Mouse (Mus musculus): Measurements from ENCODE around the gene F8. TPM values are rescaled to one million over a fixed set of nuclear protein-coding genes. Genes with fewer than 3 reads are reported as not detected.

The F8 gene
- total RNA-seq (2012; rRNA removed) (1.6 and 2.8 TPM in 2 replicates), total RNA-seq (2014; rRNA removed) (2.6 and 4.1 TPM in 2 replicates), polyA plus RNA-seq (2012; ENCODE audit: insufficient read length, low read depth) (0.76 and 1.2 TPM in 2 replicates)

GRCm38 (mm10) chrX:75382195-75382771, at the start of gene F8, which contains the start of gene Fundc2:
Gene F8 (minus strand): TSS chrX:75382615.
Gene Fundc2 (plus strand): TSS chrX:75382399.
- in situ Hi-C loops (cut with MboI; ENCODE audit: low pct_ligation_motif_present, low pct_unique_long_range_greater_than_20kb, low sequenced_read_pairs): no loop called here
- peak within 1 kb of the TSS; percentile 82 for H3K27ac ChIP-seq (ENCODE audit: insufficient read depth, low read depth)

GRCm38 (mm10) chrX:75415936-75416785, 33.7 kb upstream of the F8 start, which contains the start of the genes Cmc4, Mtcp1 and Brcc3:
Gene Cmc4 (minus strand): TSS chrX:75416584.
Gene Mtcp1 (minus strand): TSS chrX:75416588.
Gene Brcc3 (plus strand): TSS chrX:75416628.
- in situ Hi-C loops (cut with MboI; ENCODE audit: low pct_ligation_motif_present, low pct_unique_long_range_greater_than_20kb, low sequenced_read_pairs): no loop called here
- H3K4me3 ChIP-seq (replicated peaks in 1 of 3; ENCODE audit: low read depth in 2 of 3, low read length in 2 of 3, poor library complexity in 1 of 3): peak within 1 kb of the TSS; percentile 59 to 85 (median 82)
- H3K9ac ChIP-seq (ENCODE audit: insufficient read depth, low read depth): peak within 1 kb of the TSS; percentile 96
- H3K27ac ChIP-seq (ENCODE audit: insufficient read depth, low read depth): peak within 1 kb of the TSS; percentile 86
- peaks cover 0 to 5% of the 10 kb centered on the region in 2 experiments for H3K36me3 ChIP-seq (replicated peaks in 1 of 2; ENCODE audit: control insufficient read depth in 1 of 2, insufficient read depth in 1 of 2, low read length in 1 of 2)
- no peaks in the 10 kb centered on the region for H3K27me3 ChIP-seq (replicated peaks)
- peaks cover 0 to 5% of the 10 kb centered on the region in 2 experiments; a peak in 2 of 4 replicates for H3K4me1 ChIP-seq (ENCODE audit: control insufficient read depth in 1 of 2, insufficient read depth in 2 of 2)
- dilution Hi-C loops (cut with MboI; ENCODE audit: extremely low pct_ligation_motif_present, extremely low pct_unique_long_range_greater_than_20kb, low sequenced_read_pairs): no loop called here
- DNase-seq (ENCODE audit: extremely low read depth): peak; percentile 86
- peaks cover 4% of the 10 kb centered on the region for H3K79me2 ChIP-seq (replicated peaks; ENCODE audit: control insufficient read depth, extremely low read depth, insufficient read depth, poor library complexity, severe bottlenecking)
- peak within 1 kb of the TSS; percentile 61; the same call in 1 of the 2 replicates for H3K4me2 ChIP-seq (ENCODE audit: insufficient read depth, low read depth, poor library complexity, severe bottlenecking)
- no peaks in the 10 kb centered on the region for H3K9me3 ChIP-seq (replicated peaks; ENCODE audit: low read length)
- TF ChIP-seq RCOR1 (conservative IDR thresholded peaks at IDR 0.05; ENCODE audit: low read depth, low read length) (no peak), UBTF (IDR thresholded peaks at IDR 0.05; ENCODE audit: low read depth, low read length) (0 out of 2 replicates have a peak, but pooled peaks have one; percentile 35), ZC3H11A (IDR thresholded peaks at IDR 0.05; ENCODE audit: low read depth, low read length) (no peak), SMC3 (IDR thresholded peaks at IDR 0.05; ENCODE audit: low read depth, low read length) (no peak), MYC (IDR thresholded peaks at IDR 0.05; ENCODE audit: low read depth, low read length) (no peak), CHD1 (IDR thresholded peaks at IDR 0.05; ENCODE audit: low read depth, low read length) (no peak; the same call in 1 of the 2 replicates), ELF1 (IDR thresholded peaks at IDR 0.05; ENCODE audit: low read depth, low read length) (no peak), ZKSCAN1 (IDR thresholded peaks at IDR 0.05; ENCODE audit: borderline replicate concordance, low read depth, low read length) (no peak), MAFK (IDR thresholded peaks at IDR 0.05; ENCODE audit: insufficient replicate concordance, low read length) (no peak), JUND (conservative IDR thresholded peaks at IDR 0.05; ENCODE audit: low read depth, low read length) (no peak), MAX (IDR thresholded peaks at IDR 0.05; ENCODE audit: low read length) (no peak), HCFC1 (IDR thresholded peaks at IDR 0.05; ENCODE audit: low read depth, low read length) (peak; percentile 58), NELFE (IDR thresholded peaks at IDR 0.05; ENCODE audit: low read depth, low read length) (peak; percentile 72), POLR2AphosphoS2 (IDR thresholded peaks at IDR 0.05; ENCODE audit: low read depth, low read length) (no peak), ZMIZ1 (IDR thresholded peaks at IDR 0.05; ENCODE audit: low read depth, low read length) (peak; percentile 64), IRF4 (IDR thresholded peaks at IDR 0.05; ENCODE audit: low read depth, low read length) (no peak)

More at GRCm38 (mm10) chrX:75382195-75382771, at the start of gene F8, which contains the start of gene Fundc2:
- Histone ChIP-seq H3K36me3 (replicated peaks in 1 of 2; ENCODE audit: control insufficient read depth in 1 of 2, insufficient read depth in 1 of 2, low read length in 1 of 2) (no peaks in the 10 kb centered on the region), H3K9me3 (replicated peaks; ENCODE audit: low read length) (no peaks in the 10 kb centered on the region), H3K4me2 (ENCODE audit: insufficient read depth, low read depth, poor library complexity, severe bottlenecking) (peak within 1 kb of the TSS; percentile 2; the same call in 1 of the 2 replicates), H3K27me3 (replicated peaks) (no peaks in the 10 kb centered on the region), H3K4me3 (replicated peaks in 1 of 3; ENCODE audit: low read depth in 2 of 3, low read length in 2 of 3, poor library complexity in 1 of 3) (peak within 1 kb of the TSS; percentile 58 to 68 (median 64)), H3K4me1 (ENCODE audit: control insufficient read depth in 1 of 2, insufficient read depth in 2 of 2) (no peaks in the 10 kb centered on the region), H3K9ac (ENCODE audit: insufficient read depth, low read depth) (peak within 1 kb of the TSS; percentile 78), H3K79me2 (replicated peaks; ENCODE audit: control insufficient read depth, extremely low read depth, insufficient read depth, poor library complexity, severe bottlenecking) (no peaks in the 10 kb centered on the region; the same call in 1 of the 2 replicates)
- peak; percentile 84 for DNase-seq (ENCODE audit: extremely low read depth)
- dilution Hi-C loops (cut with MboI; ENCODE audit: extremely low pct_ligation_motif_present, extremely low pct_unique_long_range_greater_than_20kb, low sequenced_read_pairs): no loop called here
- TF ChIP-seq NRF1 (IDR thresholded peaks at IDR 0.05; ENCODE audit: low read depth, low read length): peak; percentile 54; the same call in 1 of the 2 replicates
- TF ChIP-seq PAX5 (IDR thresholded peaks at IDR 0.05; ENCODE audit: low read length): no peak
- TF ChIP-seq TBP (conservative IDR thresholded peaks at IDR 0.05; ENCODE audit: low read depth, low read length): peak; percentile 72
- no peak for TF ChIP-seq MAFK (IDR thresholded peaks at IDR 0.05; ENCODE audit: insufficient replicate concordance, low read length)
- TF ChIP-seq RAD21 (IDR thresholded peaks at IDR 0.05; ENCODE audit: low read depth, low read length): no peak
- no peak for TF ChIP-seq CHD1 (IDR thresholded peaks at IDR 0.05; ENCODE audit: low read depth, low read length)
- TF ChIP-seq MAX (IDR thresholded peaks at IDR 0.05; ENCODE audit: low read length): 0 out of 2 replicates have a peak, but pooled peaks have one; percentile 42
- no peak; the same call in 1 of the 2 replicates for TF ChIP-seq MXI1 (IDR thresholded peaks at IDR 0.05; ENCODE audit: low read depth, low read length)
- TF ChIP-seq EP300 (IDR thresholded peaks at IDR 0.05; ENCODE audit: low read length): peak; percentile 26; the same call in 1 of the 2 replicates
- no peak for TF ChIP-seq E2F4 (IDR thresholded peaks at IDR 0.05; ENCODE audit: insufficient replicate concordance, low read depth, low read length)
- TF ChIP-seq ZMIZ1 (IDR thresholded peaks at IDR 0.05; ENCODE audit: low read depth, low read length): no peak
- TF ChIP-seq IRF4 (IDR thresholded peaks at IDR 0.05; ENCODE audit: low read depth, low read length): peak; percentile 38; the same call in 1 of the 2 replicates
- TF ChIP-seq KAT2A (IDR thresholded peaks at IDR 0.05; ENCODE audit: insufficient replicate concordance, low read length): 0 out of 2 replicates have a peak, but pooled peaks have one; percentile 61
- TF ChIP-seq MYC (IDR thresholded peaks at IDR 0.05; ENCODE audit: low read depth, low read length): 0 out of 2 replicates have a peak, but pooled peaks have one; percentile 33
- TF ChIP-seq CHD2 (IDR thresholded peaks at IDR 0.05; ENCODE audit: low read length): peak; percentile 98
- TF ChIP-seq TCF12 (IDR thresholded peaks at IDR 0.05; ENCODE audit: low read depth, low read length): peak; percentile 92
- peak; percentile 52; the same call in 1 of the 2 replicates for TF ChIP-seq MAZ (IDR thresholded peaks at IDR 0.05; ENCODE audit: low read depth, low read length)
- TF ChIP-seq UBTF (IDR thresholded peaks at IDR 0.05; ENCODE audit: low read depth, low read length): no peak
- TF ChIP-seq GABPA (IDR thresholded peaks at IDR 0.05; ENCODE audit: insufficient replicate concordance, low read depth, low read length): no peak
- no peak for TF ChIP-seq USF2 (conservative IDR thresholded peaks at IDR 0.05; ENCODE audit: low read depth, low read length)
- TF ChIP-seq HCFC1 (IDR thresholded peaks at IDR 0.05; ENCODE audit: low read depth, low read length): peak; percentile 66
- peak; percentile 80 for TF ChIP-seq POLR2A (IDR thresholded peaks at IDR 0.05; ENCODE audit: low read depth, low read length)
- peak; percentile 53; the same call in 1 of the 2 replicates for TF ChIP-seq MEF2A (IDR thresholded peaks at IDR 0.05; ENCODE audit: borderline replicate concordance, low read depth, low read length)
- TF ChIP-seq ETS1 (conservative IDR thresholded peaks at IDR 0.05; ENCODE audit: low read depth, low read length): peak; percentile 73
- TF ChIP-seq SIN3A (IDR thresholded peaks at IDR 0.05; ENCODE audit: low read length): peak; percentile 56
- peak; percentile 73 for TF ChIP-seq NELFE (IDR thresholded peaks at IDR 0.05; ENCODE audit: low read depth, low read length)
- no peak for TF ChIP-seq CTCF (conservative IDR thresholded peaks at IDR 0.05 in 1 of 2, IDR thresholded peaks at IDR 0.05 in 1 of 2; ENCODE audit: low read depth in 2 of 2, low read length in 2 of 2)
- TF ChIP-seq JUN (IDR thresholded peaks at IDR 0.05; ENCODE audit: insufficient read depth, low read depth, low read length): no peak
- peak; percentile 42 for TF ChIP-seq USF1 (IDR thresholded peaks at IDR 0.05; ENCODE audit: low read depth, low read length)
- peak; percentile 79 for TF ChIP-seq ELF1 (IDR thresholded peaks at IDR 0.05; ENCODE audit: low read depth, low read length)
- no peak for TF ChIP-seq POLR2AphosphoS2 (IDR thresholded peaks at IDR 0.05; ENCODE audit: low read depth, low read length)
